Mouse (Mus musculus): ENCODE measurements around the gene Stk32c. TPM values are rescaled to one million over a fixed set of nuclear protein-coding genes. Genes with fewer than 3 reads are reported as not detected.
A peak's percentile ranks its signal among the peaks of the same experiment; 100 is the strongest.

Stk32c gene
- total RNA-seq, 4 experiments from 2014 or later, result 81.3 to 94.0 (median 88.8) TPM

DNA sequence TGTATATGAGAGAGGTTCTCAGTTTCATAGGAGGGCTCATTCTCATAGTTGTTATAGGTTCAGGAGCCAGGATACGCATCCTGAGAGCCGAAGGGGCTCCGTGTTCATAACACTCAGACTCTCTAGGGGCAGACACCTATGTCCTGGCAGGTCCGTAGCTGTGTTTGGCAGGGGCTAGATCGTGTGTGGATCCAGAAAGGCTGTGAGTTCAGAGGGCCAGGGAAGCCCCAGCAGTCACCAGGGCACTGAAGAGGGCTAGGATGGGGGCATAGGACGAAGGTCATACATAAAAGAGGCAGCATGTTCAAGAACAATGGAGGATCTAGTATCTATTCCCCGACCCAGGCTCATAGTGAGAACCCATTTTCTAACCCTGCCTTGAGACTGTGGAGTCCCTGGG is 117.8 kb downstream of the Stk32c start:
- no peak for DNase-seq (ENCODE audit: low spot score in 2 of 2)

DNA sequence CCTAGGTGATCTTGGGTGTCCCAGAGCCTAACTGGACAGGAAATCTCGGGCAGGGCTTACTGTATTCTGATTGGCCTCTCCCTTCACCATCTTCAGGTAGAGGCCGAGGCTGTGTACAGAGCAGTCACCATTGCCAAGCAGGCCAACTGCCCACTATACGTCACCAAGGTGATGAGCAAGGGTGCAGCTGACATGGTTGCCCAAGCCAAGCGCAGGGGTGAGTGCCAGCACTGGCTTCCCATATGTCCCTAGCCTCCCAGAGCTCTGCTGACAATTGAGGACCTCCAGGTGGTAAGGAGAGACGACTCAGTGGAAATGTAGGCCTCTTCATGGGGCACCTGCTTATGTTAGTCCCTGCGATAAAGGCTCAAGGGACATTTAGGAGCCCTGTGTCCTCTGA is 118.3 kb downstream of the Stk32c start:
- no peak for DNase-seq (ENCODE audit: low spot score in 2 of 2)

DNA sequence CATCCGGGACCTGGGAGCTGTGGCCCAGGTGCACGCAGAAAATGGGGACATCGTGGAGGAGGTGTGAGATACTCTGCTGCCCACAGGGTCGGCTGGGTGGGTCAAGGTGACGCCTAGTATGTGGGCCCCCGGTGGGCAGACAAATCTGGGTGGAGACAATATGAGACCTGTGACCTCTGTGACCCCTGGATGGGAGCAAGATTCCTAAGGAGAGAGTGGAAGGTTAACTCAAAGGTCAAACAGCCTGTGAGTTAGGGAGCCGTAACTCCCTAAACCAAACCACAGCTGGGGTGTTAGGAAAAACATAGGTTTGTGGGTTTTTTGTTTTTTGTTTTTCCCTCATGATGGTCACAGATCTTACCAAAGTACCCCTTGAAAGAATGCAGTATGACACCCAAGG is 119.3 kb downstream of the Stk32c start:
- DNase-seq (ENCODE audit: low spot score in 2 of 2), result no peak

DNA sequence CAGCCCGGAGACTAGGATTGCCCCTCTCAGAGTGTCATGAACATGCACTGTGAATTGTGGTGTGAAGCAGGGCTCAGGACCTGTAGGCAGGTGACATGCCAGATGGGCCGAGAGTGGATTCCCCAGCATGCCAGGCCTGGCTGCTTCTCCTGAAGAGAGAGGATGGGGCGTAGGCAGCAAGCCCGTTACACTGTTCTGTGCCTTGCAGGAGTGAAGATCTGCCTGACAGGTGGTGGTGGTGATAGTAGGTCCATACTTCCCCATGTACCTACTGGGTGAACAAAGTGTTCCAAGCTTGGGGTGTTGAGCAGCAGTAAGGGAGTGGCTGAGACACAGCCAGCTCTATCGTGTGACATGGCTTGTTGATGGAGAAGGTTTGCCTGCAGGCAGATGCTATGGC is 120.0 kb downstream of the Stk32c start:
- DNase-seq (ENCODE audit: low spot score in 2 of 2), result peak in 1 of 2 experiments; percentile 60

DNA sequence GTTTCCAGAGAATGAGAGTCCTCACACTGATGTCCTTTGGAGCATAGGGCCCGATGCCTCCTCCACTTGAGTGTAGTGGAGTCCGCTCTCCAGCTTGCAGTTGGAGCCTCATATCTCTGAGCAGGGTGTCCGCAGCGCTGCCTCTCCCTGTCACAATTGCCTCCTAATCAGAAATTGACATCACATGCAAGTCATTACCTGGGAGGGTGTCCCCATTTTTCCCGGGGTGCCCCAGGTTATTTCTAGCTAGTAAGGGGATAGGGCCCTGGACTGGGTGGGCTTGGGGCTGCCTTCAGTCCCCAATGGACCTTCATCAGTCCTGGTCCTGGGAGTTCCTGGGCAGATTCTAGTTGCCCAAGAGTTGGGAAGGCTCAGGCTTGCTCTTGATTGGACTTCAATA is 120.4 kb downstream of the Stk32c start:
- no peak for DNase-seq (ENCODE audit: low spot score in 2 of 2)

DNA sequence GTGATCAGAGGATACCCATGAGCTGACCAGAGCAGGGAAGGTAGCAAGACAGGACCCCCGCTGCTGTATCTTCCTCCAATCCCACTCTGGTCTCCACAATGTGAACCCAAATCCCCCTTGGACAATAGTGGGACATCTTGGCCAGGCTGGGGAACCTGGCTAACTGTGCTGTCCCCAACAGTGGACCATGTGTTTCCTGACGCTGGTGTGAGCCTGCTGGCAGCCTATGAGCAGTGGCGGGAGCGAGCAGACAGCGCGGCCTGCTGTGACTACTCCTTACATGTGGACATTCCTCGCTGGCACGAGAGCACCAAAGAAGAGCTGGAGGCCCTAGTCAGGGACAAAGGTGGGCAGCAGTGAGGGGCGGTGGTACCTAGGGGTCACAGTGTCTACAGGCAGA is 121.4 kb downstream of the Stk32c start:
- DNase-seq (ENCODE audit: low spot score in 2 of 2), result no peak

DNA sequence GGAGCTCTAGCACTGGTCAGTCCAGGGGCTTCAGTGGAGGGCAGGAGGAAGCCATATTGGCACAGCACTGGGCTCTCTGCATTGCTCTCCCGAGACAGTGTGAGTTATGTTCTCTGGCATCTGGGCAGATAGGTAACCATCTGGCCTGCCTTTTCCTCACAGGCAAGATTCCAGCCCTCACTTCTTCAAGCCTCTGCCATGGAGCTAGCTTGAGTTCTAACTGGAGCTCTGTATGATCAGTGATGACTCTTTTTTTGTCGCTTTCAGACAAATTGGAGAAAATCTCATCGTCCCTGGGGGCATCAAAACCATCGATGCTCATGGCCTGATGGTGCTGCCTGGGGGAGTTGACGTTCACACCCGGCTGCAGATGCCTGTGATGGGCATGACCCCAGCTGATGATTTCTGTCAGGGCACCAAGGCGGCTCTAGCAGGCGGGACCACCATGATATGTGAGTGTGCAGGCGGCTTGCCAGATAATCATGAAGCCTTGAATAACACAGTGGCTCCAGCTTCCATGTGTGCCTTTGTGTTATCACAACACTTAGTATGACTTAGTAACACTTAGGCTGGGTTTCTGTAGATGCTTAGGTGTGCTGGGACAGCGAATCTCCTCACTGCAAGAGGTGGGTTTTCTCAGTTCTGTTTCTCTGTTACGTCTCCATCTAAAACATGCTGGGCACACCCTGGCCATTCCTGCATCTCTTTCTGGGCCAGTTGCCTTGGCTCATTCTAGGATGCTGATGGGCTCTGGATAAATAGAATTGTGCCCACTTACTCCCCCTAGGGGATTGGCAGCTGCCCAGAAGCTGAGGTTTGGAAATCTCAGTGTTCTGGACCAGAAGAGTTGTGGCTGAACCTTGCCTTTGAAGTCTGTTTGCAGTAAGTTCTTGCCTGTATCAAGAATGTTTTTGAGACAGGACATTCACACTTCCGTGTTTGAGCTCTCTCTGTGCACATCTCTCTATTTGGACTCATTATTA is 122.9 kb downstream of the Stk32c start:
- DNase-seq (ENCODE audit: low spot score in 2 of 2), result peak in 1 of 2 experiments; percentile 61

DNA sequence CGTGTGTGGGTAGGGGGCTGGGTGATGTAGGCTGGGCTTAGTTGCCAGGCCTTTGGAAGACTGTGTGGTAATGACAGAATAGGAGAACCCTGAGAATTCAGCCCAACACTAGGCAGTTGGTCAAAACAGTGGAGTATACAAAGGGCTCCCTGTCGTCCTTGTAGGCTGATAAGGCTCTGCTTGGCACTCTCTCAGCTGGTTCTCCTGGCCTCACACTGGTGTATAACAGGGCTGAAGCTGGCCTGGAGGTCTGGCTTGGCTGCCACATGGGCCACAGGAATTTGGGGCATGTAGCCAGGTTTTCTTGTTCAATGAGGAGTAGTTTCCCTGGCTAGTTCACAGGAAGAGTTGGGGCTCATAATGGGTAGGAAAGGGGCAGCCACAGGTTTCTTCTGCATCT is 125.3 kb downstream of the Stk32c start:
- DNase-seq (ENCODE audit: low spot score in 2 of 2), result no peak

DNA sequence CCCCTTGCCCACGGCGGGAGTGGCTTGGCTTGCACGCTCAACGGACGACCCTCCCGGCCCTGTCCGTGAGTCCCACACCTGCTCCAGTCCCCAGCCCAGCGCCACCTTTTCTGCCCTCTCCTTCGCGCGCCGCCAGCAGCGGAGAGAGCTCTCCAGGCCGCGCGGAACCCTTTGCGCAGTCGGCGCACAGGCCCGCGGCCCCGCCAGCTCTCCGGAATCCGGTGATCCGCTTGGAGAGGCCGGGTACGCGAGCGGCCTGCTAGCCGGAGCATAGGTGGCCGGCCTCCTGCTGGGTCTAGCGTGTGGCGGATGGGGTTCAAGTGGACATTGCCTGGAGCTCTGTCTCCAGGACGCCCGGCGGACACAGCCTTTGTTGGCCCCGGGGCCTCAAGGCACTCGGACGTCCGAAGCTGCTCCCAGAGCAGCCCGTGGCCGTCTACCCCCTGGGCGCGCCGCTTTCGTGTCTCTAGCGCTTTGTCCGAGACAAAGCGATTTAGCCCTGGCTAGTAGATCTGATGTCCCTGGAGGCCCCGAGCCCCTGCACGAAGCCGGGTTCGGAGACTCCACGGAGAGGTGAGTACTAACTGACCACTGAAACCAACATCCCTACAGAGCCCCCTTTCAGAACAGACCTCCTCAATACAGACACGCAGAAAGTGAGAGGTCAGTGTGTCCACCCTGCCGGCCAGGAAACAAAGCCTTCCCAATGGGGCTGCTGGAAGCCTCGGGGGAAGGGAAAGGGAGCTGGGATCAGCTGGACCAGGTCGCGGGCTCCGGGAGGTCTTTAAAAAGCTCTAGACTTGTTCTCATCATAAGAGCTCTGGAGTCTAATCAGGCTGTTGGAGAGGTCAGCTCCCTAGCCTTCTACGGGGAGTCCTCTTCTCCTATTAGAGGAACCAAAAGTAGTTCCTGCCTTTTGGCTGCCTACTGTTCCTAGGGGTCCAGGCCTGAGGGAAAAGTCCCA is 126.6 kb downstream of the Stk32c start:
- DNase-seq (ENCODE audit: low spot score in 2 of 2), result no peak

DNA sequence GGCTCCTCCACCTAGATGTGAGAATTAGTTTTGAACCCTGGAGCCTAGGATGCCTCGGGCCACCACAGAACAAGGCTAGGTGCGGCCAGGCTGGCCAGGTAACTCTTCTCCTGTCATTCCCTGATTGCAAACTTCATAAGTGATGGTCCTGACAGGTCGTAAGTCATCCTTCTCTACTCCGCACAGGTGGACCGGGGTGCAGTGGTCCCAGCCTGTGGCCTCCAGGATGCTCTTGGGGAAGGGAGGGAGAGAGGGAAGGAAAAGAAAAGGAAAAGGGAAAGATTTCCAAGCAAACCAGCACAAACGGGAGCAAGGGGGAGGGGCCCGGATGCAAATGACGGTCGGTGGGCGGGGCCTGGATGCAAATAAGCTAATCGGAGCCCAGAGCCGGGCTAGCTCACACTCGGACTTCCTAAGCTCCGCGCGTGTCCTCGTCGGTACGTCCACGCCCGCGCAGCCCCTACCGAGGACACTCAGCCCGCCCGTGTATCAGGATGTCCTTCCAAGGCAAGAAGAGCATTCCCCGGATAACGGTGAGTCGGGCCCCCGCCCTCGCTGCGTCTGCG is 127.4 kb downstream of the Stk32c start, which contains the start of gene Dpysl4:
TSS of gene Dpysl4 (plus strand) at position 373 of the 566 bp plus-strand sequence.
- peak; percentile 85 to 89 for DNase-seq (ENCODE audit: low spot score in 2 of 2)

DNA sequence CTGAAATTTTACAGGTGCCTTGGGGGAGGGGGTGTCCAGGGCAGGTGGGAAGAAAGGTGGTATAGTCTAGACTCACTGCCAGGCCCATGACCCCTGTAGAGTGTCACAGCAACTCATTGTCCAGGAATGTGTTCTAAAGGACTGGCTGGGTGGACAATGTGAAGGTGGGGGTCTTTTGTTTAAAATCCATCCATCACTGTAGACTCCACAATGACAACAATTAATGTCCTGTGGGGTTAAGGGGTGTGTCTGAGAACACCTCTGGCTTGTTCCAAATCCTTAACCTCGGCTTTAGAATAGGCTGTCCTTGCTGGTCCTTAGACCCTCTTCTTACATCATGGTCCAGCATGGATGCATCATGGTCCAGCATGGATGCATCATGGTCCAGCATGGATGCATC is 128.8 kb downstream of the Stk32c start:
- DNase-seq (ENCODE audit: low spot score in 2 of 2), result no peak

DNA sequence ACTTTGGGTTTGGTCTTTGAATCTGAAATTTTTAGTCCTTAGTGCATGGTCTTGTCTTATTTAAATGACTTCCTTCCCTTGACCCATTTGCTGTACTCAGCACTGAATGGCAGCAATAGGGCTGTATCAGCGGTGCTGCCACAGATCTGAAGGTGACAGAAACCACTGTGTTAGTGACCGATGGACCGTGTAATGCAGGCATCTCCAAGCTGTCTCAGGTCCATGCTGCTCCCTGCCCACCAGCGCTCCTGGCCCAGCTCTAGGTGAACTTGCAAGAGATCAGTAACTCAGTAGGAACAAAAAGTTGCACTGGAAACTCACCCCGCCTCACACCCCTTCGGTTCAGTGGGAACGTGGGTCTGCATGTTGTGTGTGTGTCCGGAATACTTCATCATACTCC is 130.8 kb downstream of the Stk32c start:
- DNase-seq (ENCODE audit: low spot score in 2 of 2), result no peak

DNA sequence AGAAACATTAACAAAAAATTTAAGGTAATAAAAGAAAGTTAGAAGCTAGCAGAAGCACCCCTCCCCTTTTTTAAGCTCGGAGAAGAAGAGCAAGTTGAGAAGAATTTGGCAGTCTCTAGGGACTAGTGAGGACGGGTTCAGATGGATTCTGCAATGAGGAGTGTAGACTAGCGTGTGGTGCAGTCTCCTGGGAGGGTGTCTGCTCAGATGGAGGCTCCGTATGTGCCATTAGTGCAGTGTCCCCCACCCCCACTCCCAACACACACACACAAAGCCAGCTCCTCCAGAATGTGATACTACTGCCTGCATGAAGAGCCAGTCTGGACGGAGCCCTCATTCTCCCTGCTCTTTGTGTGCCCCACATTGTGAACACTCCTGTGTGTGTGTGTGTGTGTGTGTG is 131.9 kb downstream of the Stk32c start:
- no peak for DNase-seq (ENCODE audit: low spot score in 2 of 2)

DNA sequence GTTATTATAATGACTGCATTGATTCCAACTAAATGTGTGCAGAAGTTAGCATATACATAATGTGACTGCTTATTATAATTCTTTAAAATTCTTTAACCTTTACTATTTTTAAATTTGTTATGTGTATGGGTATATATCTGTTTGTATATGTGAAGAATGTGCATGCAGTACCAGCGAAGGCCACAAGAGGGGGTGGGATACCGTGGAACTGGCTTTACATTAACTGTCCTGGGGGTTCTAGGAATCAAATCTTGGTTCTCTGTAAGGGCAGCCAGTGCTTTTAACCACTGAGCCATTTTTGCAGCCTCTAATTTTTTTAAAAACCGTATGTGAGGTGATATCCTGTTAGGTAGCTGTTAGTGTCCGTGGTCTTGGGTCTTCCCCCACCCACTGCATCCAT is 132.4 kb downstream of the Stk32c start:
- DNase-seq (ENCODE audit: low spot score in 2 of 2), result no peak

DNA sequence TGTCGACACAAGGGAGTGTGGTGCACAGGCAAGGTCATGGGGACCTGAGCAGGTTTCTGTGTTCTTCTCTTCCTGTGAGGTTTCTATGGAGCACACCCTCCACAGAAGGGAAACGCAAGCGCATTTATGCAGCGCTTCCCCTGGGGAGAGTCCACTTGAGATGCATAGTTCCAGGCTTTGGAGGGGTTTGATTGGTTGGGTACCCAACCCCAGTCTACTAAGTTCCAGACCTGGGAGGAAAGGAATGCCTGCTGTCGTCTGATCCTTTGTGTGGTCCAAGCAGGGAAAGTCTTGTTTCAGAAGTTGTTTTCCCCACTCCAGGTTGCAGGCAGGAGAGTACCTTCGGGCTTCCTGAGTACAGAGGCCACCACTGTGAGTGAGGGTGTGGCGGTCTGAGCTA is 134.0 kb downstream of the Stk32c start:
- no peak for DNase-seq (ENCODE audit: low spot score in 2 of 2)

DNA sequence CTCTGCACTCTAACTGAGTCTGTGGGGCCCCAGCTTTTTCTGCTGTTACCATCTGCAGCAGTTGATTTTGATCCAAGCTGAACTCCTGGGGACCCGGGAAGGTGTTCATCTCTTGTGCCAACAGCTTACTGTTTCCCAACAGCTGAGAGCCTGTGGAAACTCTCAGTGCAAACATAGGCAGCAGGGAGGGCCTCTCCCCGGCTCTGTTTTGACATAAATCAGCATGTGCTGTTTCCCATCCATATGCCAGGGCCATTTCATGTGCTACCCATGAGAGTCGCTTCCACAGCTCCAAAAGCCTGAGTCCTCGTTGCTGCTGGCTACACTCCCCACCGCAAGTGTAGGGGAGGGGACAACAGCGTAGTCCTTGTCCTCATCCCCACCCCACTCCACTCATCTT is 134.9 kb downstream of the Stk32c start:
- no peak for DNase-seq (ENCODE audit: low spot score in 2 of 2)

DNA sequence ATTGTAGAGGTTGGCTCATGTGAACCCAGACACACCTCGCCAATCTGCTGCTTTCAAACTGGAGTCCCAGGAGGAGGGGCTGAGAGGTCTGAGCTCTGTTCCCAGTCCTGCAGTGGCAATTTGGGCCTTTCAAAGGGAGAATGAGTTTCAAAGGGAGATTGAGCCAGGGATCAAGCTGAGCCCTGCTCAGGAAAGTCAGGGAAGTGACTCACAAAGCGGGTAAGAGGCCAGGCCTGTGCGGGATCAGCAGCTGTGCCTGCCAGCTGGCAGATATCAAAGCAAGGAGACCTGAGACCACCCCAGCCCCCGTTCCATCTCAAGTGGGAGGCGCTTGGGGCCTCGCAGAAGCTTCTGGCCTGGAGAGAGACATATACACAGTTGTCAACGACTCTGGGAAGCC is 135.8 kb downstream of the Stk32c start:
- DNase-seq (ENCODE audit: low spot score in 2 of 2), result no peak

DNA sequence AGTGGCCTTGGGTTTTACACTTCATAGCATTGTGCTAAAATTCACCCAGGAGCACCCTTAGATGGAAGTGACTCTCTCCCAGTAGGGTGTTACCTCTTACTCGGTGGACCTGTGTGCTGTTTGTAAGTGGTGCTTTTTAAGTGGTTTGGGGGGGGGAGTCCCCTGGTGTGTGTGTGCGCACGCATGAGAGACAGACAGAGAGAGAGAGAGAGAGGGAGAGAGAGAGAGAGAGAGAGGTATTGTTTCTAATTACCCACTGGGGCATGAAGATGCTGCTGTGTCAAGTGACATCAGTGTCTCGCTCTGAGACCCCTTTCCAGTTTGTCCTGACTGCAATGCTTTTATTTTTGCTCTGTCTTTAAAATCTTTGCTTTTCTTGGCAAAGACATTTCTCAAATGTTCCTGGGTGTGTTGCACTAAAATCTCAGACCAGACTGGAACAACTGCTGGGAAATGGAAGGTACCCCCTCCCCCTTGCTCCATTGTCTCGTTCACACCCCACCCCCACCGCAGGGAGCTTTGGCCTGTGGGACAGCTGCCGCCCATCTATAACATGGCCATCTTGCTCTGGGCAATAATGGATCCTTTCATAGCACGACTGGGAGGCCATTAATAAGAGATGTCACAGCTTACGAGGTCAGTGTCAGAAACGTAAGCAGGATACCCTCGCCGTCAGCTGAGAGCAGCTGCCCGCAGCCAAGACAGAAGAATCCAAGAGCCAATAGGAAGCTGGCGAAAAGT is 137.9 kb downstream of the Stk32c start:
- DNase-seq (ENCODE audit: low spot score in 2 of 2), result no peak

DNA sequence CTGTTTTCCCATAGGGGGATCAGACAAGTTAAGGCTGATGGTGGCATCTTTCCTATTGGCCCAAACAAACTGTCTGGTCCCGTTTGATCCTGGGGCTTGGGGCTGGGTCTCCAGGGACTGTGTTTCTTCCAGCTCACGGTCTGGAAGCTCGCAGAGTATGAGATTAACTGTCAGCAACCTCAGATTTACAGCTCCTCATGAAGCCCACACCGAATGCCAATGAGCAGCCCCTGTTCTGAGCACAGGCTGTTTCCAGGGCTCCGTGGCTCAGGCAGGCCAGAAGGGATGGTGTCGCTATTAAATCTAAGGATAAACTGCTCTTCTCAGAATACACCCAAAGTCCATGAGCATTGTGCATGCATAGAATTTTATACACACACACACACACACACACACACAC is 138.9 kb downstream of the Stk32c start:
- no peak for DNase-seq (ENCODE audit: low spot score in 2 of 2)

DNA sequence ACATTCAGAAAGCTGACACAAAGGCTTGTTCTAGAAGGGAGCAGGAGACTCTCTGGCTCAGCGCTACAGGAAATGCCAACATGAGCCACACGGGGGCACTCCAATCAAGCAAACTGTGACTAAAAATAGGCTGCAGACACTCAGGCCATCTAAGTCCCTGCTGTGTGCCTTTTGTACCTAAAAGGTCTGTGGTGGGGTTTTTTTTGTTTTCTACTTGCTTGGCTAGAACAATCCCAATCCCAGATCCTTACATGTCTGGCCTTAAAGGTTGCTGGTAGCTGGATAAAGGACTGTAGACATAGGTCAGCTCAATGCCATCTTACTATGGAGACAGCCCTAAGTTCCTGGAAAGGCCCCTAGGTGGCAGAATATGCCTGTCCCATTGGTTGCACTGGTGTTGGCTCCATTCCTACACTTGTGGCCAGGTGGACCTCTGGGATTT is 144.9 kb downstream of the Stk32c start:
- peak in 1 of 2 experiments; percentile 81 for DNase-seq (ENCODE audit: low spot score in 2 of 2)

DNA sequence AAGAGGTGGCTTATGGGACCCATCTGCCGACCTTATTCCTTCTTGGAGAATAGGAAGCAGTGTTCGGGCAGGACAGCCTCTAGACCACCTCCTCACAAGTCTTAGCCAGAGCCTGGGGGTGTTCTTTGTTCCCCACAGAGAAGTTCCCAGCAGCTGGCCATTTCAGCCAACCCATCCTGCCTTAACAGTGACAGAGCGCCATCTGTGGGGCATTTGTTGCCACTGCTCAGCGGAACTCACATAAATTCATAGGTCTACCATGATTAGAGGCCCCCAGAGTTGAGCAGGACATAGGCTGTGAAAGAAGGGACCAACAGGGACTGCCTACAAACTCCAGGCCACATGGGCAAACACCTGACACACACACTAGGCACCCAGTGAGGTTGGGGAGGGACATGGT is 149.7 kb downstream of the Stk32c start:
- no peak for DNase-seq (ENCODE audit: low spot score in 2 of 2)

Data from layer of hippocampus, adult 8-10 months (tissue).